Mouse (Mus musculus): ENCODE measurements around the gene Serinc4.
A peak's percentile ranks its signal among the peaks of the same experiment; 100 is the strongest.
"Not testable (repeated sequence)": the region's sequence is repeated elsewhere in the genome, so short reads cannot be mapped to it uniquely, and the experiment has no call there.

Serinc4 gene

GRCm38 (mm10) chr2:121456692-121457642, at the start of gene Serinc4:
Gene Serinc4 (minus strand): TSS chr2:121456781.
- DNase-seq (ENCODE audit: low read depth, low spot score) = peak; percentile 94

GRCm38 (mm10) chr2:121501550-121501949, 45.0 kb upstream of the Serinc4 start:
- DNase-seq (ENCODE audit: low read depth, low spot score) = not testable (repeated sequence)

GRCm38 (mm10) chr2:121484403-121484802, 27.8 kb upstream of the Serinc4 start:
- not testable (repeated sequence) for DNase-seq (ENCODE audit: low read depth, low spot score)

- no peak for DNase-seq (ENCODE audit: low read depth, low spot score)
These were observed 27.0 kb upstream of the Serinc4 start for GRCm38 (mm10) chr2:121483576-121483975.

GRCm38 (mm10) chr2:121480916-121481315, 24.3 kb upstream of the Serinc4 start:
- not testable (repeated sequence) for DNase-seq (ENCODE audit: low read depth, low spot score)

GRCm38 (mm10) chr2:121480498-121480897, 23.9 kb upstream of the Serinc4 start:
- DNase-seq (ENCODE audit: low read depth, low spot score) = no peak

- no peak for DNase-seq (ENCODE audit: low read depth, low spot score)
These were observed 21.1 kb upstream of the Serinc4 start for GRCm38 (mm10) chr2:121477491-121478266.

- not testable (repeated sequence) for DNase-seq (ENCODE audit: low read depth, low spot score)
These were observed 18.7 kb upstream of the Serinc4 start for GRCm38 (mm10) chr2:121475306-121475705.

GRCm38 (mm10) chr2:121474180-121474535, 17.6 kb upstream of the Serinc4 start:
- DNase-seq (ENCODE audit: low read depth, low spot score) = no peak

GRCm38 (mm10) chr2:121473301-121474179, 17.0 kb upstream of the Serinc4 start, which contains the start of gene Mfap1b:
Gene Mfap1b (minus strand): TSS chr2:121474067.
- DNase-seq (ENCODE audit: low read depth, low spot score) = not testable (repeated sequence)

GRCm38 (mm10) chr2:121472783-121473182, 16.2 kb upstream of the Serinc4 start:
- not testable (repeated sequence) for DNase-seq (ENCODE audit: low read depth, low spot score)

- DNase-seq (ENCODE audit: low read depth, low spot score) = not testable (repeated sequence)
These were observed 12.4 kb upstream of the Serinc4 start for GRCm38 (mm10) chr2:121468982-121469381.

- peak; percentile 1 for DNase-seq (ENCODE audit: low read depth, low spot score)
These were observed 3.5 kb upstream of the Serinc4 start for GRCm38 (mm10) chr2:121460071-121460470.

- DNase-seq (ENCODE audit: low read depth, low spot score) = no peak
These were observed 1.0 kb downstream of the Serinc4 start for GRCm38 (mm10) chr2:121455534-121455933.

- peak; percentile 6 for DNase-seq (ENCODE audit: low read depth, low spot score)
These were observed 2.7 kb downstream of the Serinc4 start for GRCm38 (mm10) chr2:121453917-121454316.

- DNase-seq (ENCODE audit: low read depth, low spot score) = peak; percentile 4
These were observed 3.6 kb downstream of the Serinc4 start, which contains the start of gene Hypk for GRCm38 (mm10) chr2:121452990-121453389. Gene Hypk (plus strand): TSS chr2:121453290.

- DNase-seq (ENCODE audit: low read depth, low spot score) = peak; percentile 1
These were observed 4.2 kb downstream of the Serinc4 start for GRCm38 (mm10) chr2:121452361-121452760.

- peak; percentile 48 for DNase-seq (ENCODE audit: low read depth, low spot score)
These were observed 6.5 kb downstream of the Serinc4 start for GRCm38 (mm10) chr2:121450093-121450492.

GRCm38 (mm10) chr2:121449545-121450011, 7.0 kb downstream of the Serinc4 start:
- DNase-seq (ENCODE audit: low read depth, low spot score) = no peak

- DNase-seq (ENCODE audit: low read depth, low spot score) = peak; percentile 99
These were observed 7.6 kb downstream of the Serinc4 start, which contains the start of gene Serf2 for GRCm38 (mm10) chr2:121448739-121449535. Gene Serf2 (plus strand): TSS chr2:121449195.

Measured in A20 (cell line).